Mouse (Mus musculus) embryonic facial prominence, embryonic 14.5 days (tissue): ENCODE measurements at regions not wholly inside any gene's neighbourhood (a gene's known extent, or its start where the extent isn't known, plus 50 kb on each side); places are given as distances from the start of the nearest gene placed in this dataset.
A peak's percentile ranks its signal among the peaks of the same experiment; 100 is the strongest.

Source experiments
- ATAC-seq: fragments of 200-750 bp; cut with Nextera tagmentation; 2 replicates; pipeline ENCODE4 v1.8.0; 2017; ENCODE audit warnings: low read depth, moderate number of reproducible peaks, moderate TSS enrichment
- DNase-seq: peaks from one replicate; pipeline ENCODE4 v3.0.0-alpha.2; 2015; ENCODE audit warnings: low spot score
- H3K27ac ChIP-seq: fragments of 300-500 bp; sonication (generic); replicated peaks from 2 replicates; pipeline ENCODE4 v1.5.1; 2014; ENCODE audit warnings: low read depth, mild to moderate bottlenecking, low read length, moderate library complexity
- H3K27me3 ChIP-seq: fragments of 300-500 bp; sonication (generic); replicated peaks from 2 replicates; pipeline ENCODE4 v1.6.1; 2014; ENCODE audit warnings: low read length; ENCODE audit not compliant: control insufficient read depth, insufficient read depth
- H3K36me3 ChIP-seq: fragments of 300-500 bp; sonication (generic); 2 replicates; pipeline ENCODE4 v1.6.1; 2014; ENCODE audit warnings: low read length, mixed read lengths; ENCODE audit not compliant: control insufficient read depth, insufficient read depth
- H3K4me1 ChIP-seq: fragments of 300-500 bp; sonication (generic); 2 replicates; pipeline ENCODE4 v1.6.1; 2014; ENCODE audit warnings: antibody characterized with exemption, low read length; ENCODE audit not compliant: control insufficient read depth, insufficient read depth
- H3K4me2 ChIP-seq: fragments of 300-500 bp; sonication (generic); 2 replicates; pipeline ENCODE4 v1.6.1; 2014; ENCODE audit warnings: low read depth, mild to moderate bottlenecking, low read length, moderate library complexity, mixed read lengths
- H3K4me3 ChIP-seq: fragments of 300-500 bp; sonication (generic); 2 replicates; pipeline ENCODE4 v1.5.1; 2014; ENCODE audit warnings: low read depth, mild to moderate bottlenecking, low read length
- H3K9ac ChIP-seq: fragments of 300-500 bp; sonication (generic); 2 replicates; pipeline ENCODE4 v1.6.1; 2014; ENCODE audit warnings: low read depth, mild to moderate bottlenecking, low read length, moderate library complexity, mixed read lengths
- H3K9me3 ChIP-seq: fragments of 300-500 bp; sonication (generic); 2 replicates; pipeline ENCODE4 v1.6.1; 2016; ENCODE audit warnings: low read length; ENCODE audit not compliant: control insufficient read depth
- WGBS: fragments of 180-500 bp; shearing (Covaris S2); extraction: QIAGEN DNeasy Blood & Tissue Kit; methylation state at CpG from one replicate; pipeline ENCODE4 v1.1.7; 2014; 5-methylcytosine and 5-hydroxymethylcytosine counted together

- H3K27ac ChIP-seq: no peak overlapping the region
- no peak for ATAC-seq
- 55% methylated on average over 3 of the region's 3 CpGs for WGBS
- no peaks in the 10 kb centered on the region for H3K27me3 ChIP-seq
- no peaks in the 10 kb centered on the region for H3K9me3 ChIP-seq
- H3K36me3 ChIP-seq: no peaks in the 10 kb centered on the region
- DNase-seq: peak; percentile 45
- no peak overlapping the region for H3K4me3 ChIP-seq
- H3K4me2 ChIP-seq: no peak overlapping the region
- no peaks in the 10 kb centered on the region for H3K4me1 ChIP-seq
- H3K9ac ChIP-seq: no peak overlapping the region
These were observed 599.8 kb upstream of the Gcfc2 start for GRCm38 (mm10) chr6:81323690-81324089.

- Histone ChIP-seq H3K27me3 (no peaks in the 10 kb centered on the region), H3K27ac (no peak overlapping the region), H3K4me2 (no peak overlapping the region), H3K4me1 (no peaks in the 10 kb centered on the region), H3K4me3 (no peak overlapping the region), H3K36me3 (no peaks in the 10 kb centered on the region), H3K9ac (no peak overlapping the region), H3K9me3 (no peaks in the 10 kb centered on the region)
- ATAC-seq (no peak), DNase-seq (no peak)
- WGBS: 84% methylated on average over 7 of the region's 7 CpGs
These were observed 559.4 kb upstream of the Gcfc2 start for GRCm38 (mm10) chr6:81363969-81364529.

GRCm38 (mm10) chr6:81388484-81388883 lies 535.0 kb upstream of the Gcfc2 start:
- no peak for ATAC-seq
- DNase-seq: no peak
- Histone ChIP-seq H3K27me3 (no peaks in the 10 kb centered on the region), H3K9me3 (no peaks in the 10 kb centered on the region), H3K36me3 (no peaks in the 10 kb centered on the region), H3K27ac (no peak overlapping the region), H3K4me2 (no peak overlapping the region), H3K9ac (no peak overlapping the region), H3K4me3 (no peak overlapping the region), H3K4me1 (no peaks in the 10 kb centered on the region)
- WGBS: 71% methylated on average over 4 of the region's 4 CpGs

GRCm38 (mm10) chr6:81403122-81403521 lies 520.3 kb upstream of the Gcfc2 start:
- Histone ChIP-seq H3K4me2 (no peak overlapping the region), H3K4me3 (no peak overlapping the region), H3K27me3 (no peaks in the 10 kb centered on the region), H3K9me3 (no peaks in the 10 kb centered on the region), H3K4me1 (no peaks in the 10 kb centered on the region), H3K27ac (no peak overlapping the region), H3K36me3 (no peaks in the 10 kb centered on the region), H3K9ac (no peak overlapping the region)
- DNase-seq: no peak
- no peak for ATAC-seq

GRCm38 (mm10) chr6:81413611-81414010 lies 509.9 kb upstream of the Gcfc2 start:
- WGBS: 88% methylated on average over 5 of the region's 5 CpGs
- no peaks in the 10 kb centered on the region for H3K27me3 ChIP-seq
- no peaks in the 10 kb centered on the region for H3K4me1 ChIP-seq
- no peaks in the 10 kb centered on the region for H3K36me3 ChIP-seq
- H3K4me3 ChIP-seq: no peak overlapping the region
- no peak overlapping the region for H3K4me2 ChIP-seq
- H3K27ac ChIP-seq: no peak overlapping the region
- DNase-seq (no peak), ATAC-seq (no peak)
- no peak overlapping the region for H3K9ac ChIP-seq
- no peaks in the 10 kb centered on the region for H3K9me3 ChIP-seq

GRCm38 (mm10) chr6:81434745-81435144 lies 488.7 kb upstream of the Gcfc2 start:
- H3K4me1 ChIP-seq: no peaks in the 10 kb centered on the region
- 86% methylated on average over 6 of the region's 6 CpGs for WGBS
- no peak for ATAC-seq
- H3K27me3 ChIP-seq: no peaks in the 10 kb centered on the region
- H3K9me3 ChIP-seq: no peaks in the 10 kb centered on the region
- H3K36me3 ChIP-seq: no peaks in the 10 kb centered on the region
- H3K27ac ChIP-seq: no peak overlapping the region
- no peak for DNase-seq
- H3K4me2 ChIP-seq: no peak overlapping the region
- H3K9ac ChIP-seq: no peak overlapping the region
- no peak overlapping the region for H3K4me3 ChIP-seq

- no peak for ATAC-seq
- WGBS: 86% methylated on average over 2 of the region's 2 CpGs
These were observed 484.3 kb upstream of the Gcfc2 start for GRCm38 (mm10) chr6:81438951-81439722.

GRCm38 (mm10) chr6:81441396-81441795 lies 482.1 kb upstream of the Gcfc2 start:
- Histone ChIP-seq H3K36me3 (no peaks in the 10 kb centered on the region), H3K4me2 (no peak overlapping the region), H3K27me3 (no peaks in the 10 kb centered on the region), H3K4me1 (no peaks in the 10 kb centered on the region), H3K9me3 (no peaks in the 10 kb centered on the region), H3K27ac (no peak overlapping the region), H3K9ac (no peak overlapping the region), H3K4me3 (no peak overlapping the region)
- ATAC-seq (0 out of 2 replicates have a peak, but pooled peaks have one; percentile 26), DNase-seq (peak; percentile 50)

More at GRCm38 (mm10) chr6:81438951-81439722, 484.3 kb upstream of the Gcfc2 start:
- no peak for DNase-seq
- H3K36me3 ChIP-seq: no peaks in the 10 kb centered on the region
- no peak overlapping the region for H3K9ac ChIP-seq
- H3K4me2 ChIP-seq: no peak overlapping the region
- no peaks in the 10 kb centered on the region for H3K4me1 ChIP-seq
- H3K27me3 ChIP-seq: no peaks in the 10 kb centered on the region
- no peak overlapping the region for H3K4me3 ChIP-seq
- no peaks in the 10 kb centered on the region for H3K9me3 ChIP-seq
- no peak overlapping the region for H3K27ac ChIP-seq
